Comparison of ENCODE assay signal across 17 mouse cellular contexts in genomic region chr2:37849357-37849756, GRCm38 (mm10).
A peak's percentile ranks its signal among the peaks of the same experiment; 100 is the strongest.
DNase-seq lines count a peak whose midpoint lies in the region; ATAC-seq and TF ChIP-seq lines count a peak whose summit lies in the region.
"Had no signal": no experiment of that assay in that cellular context is flagged by ENCODE, and none has a peak within 500 bp of the region (broad histone marks: within the 10 kb centered on the region; RNA-seq: fewer than 3 reads in every experiment).

No protein-coding gene starts in this region.

- no peaks in the 10 kb centered on the region for H3K27me3 ChIP-seq in forebrain, postnatal 0 days (ENCODE audit: insufficient read depth, low read length)
- no peaks in the 10 kb centered on the region for H3K27me3 ChIP-seq in forebrain, embryonic 12.5 days
- H3K27me3 ChIP-seq in liver, postnatal 0 days (ENCODE audit: insufficient read depth, low read length) = no peaks in the 10 kb centered on the region
- H3K27me3 ChIP-seq: embryonic facial prominence, embryonic 15.5 days; forebrain, embryonic 13.5 days; hindbrain, embryonic 13.5 days; limb, embryonic 12.5 days; neural tube, embryonic 12.5 days had no signal

- TF ChIP-seq CTCF in forebrain, postnatal 0 days (IDR thresholded peaks at IDR 0.05; ENCODE audit: low read depth) = peak; percentile 12; the same call in 1 of the 2 replicates
- peak; percentile 34 for TF ChIP-seq CTCF in liver, postnatal 0 days (IDR thresholded peaks at IDR 0.05; ENCODE audit: low read depth)

- 79% methylated on average over 3 of the region's 3 CpGs for WGBS in forebrain, postnatal 0 days
- WGBS in forebrain, embryonic 12.5 days = 83% methylated on average over 3 of the region's 3 CpGs
- WGBS in liver, postnatal 0 days (ENCODE audit: insufficient replicate concordance) = 81% methylated on average over 3 of the region's 3 CpGs

- no peaks in the 10 kb centered on the region for H3K9me3 ChIP-seq in forebrain, postnatal 0 days (ENCODE audit: low read length)
- no peaks in the 10 kb centered on the region for H3K9me3 ChIP-seq in forebrain, embryonic 12.5 days
- no peaks in the 10 kb centered on the region for H3K9me3 ChIP-seq in liver, postnatal 0 days (ENCODE audit: low read length)
- H3K9me3 ChIP-seq: embryonic facial prominence, embryonic 15.5 days; forebrain, embryonic 13.5 days; hindbrain, embryonic 13.5 days; limb, embryonic 12.5 days; neural tube, embryonic 12.5 days had no signal

- H3K36me3 ChIP-seq in forebrain, postnatal 0 days (ENCODE audit: insufficient read depth) = no peaks in the 10 kb centered on the region
- H3K36me3 ChIP-seq in forebrain, embryonic 12.5 days (replicated peaks) = no peaks in the 10 kb centered on the region
- 0 out of 2 replicates have a peak, but pooled peaks cover 4% of the 10 kb centered on the region for H3K36me3 ChIP-seq in liver, postnatal 0 days (replicated peaks; ENCODE audit: insufficient read depth, low read length)
- H3K36me3 ChIP-seq: hindbrain, embryonic 13.5 days; neural tube, embryonic 12.5 days had no signal

- H3K27ac ChIP-seq in forebrain, postnatal 0 days (ENCODE audit: low read depth, low read length) = no peak overlapping the region
- H3K27ac ChIP-seq in forebrain, embryonic 12.5 days = no peak overlapping the region
- no peak overlapping the region for H3K27ac ChIP-seq in liver, postnatal 0 days (ENCODE audit: low read depth)
- H3K27ac ChIP-seq: embryonic facial prominence, embryonic 15.5 days; forebrain, embryonic 13.5 days; hindbrain, embryonic 13.5 days; limb, embryonic 12.5 days; neural tube, embryonic 12.5 days had no signal

- ATAC-seq in forebrain, postnatal 0 days = no peak
- ATAC-seq in forebrain, embryonic 12.5 days (ENCODE audit: low FRiP score) = no peak
- no peak for ATAC-seq in liver, postnatal 0 days
- peak; percentile 60 for ATAC-seq in megakaryocyte progenitor cell, adult 5-6 weeks (replicated peaks; ENCODE audit: poor library complexity)
- ATAC-seq: forebrain, embryonic 13.5 days had no signal

- no peak for TF ChIP-seq EP300 in liver, postnatal 0 days (IDR thresholded peaks at IDR 0.05; ENCODE audit: low read depth)

- H3K9ac ChIP-seq in forebrain, postnatal 0 days = no peak overlapping the region
- no peak overlapping the region for H3K9ac ChIP-seq in forebrain, embryonic 12.5 days
- H3K9ac ChIP-seq in liver, postnatal 0 days (replicated peaks) = no peak overlapping the region
- H3K9ac ChIP-seq: embryonic facial prominence, embryonic 15.5 days; forebrain, embryonic 13.5 days; hindbrain, embryonic 13.5 days; limb, embryonic 12.5 days; neural tube, embryonic 12.5 days had no signal

- no peaks in the 10 kb centered on the region for H3K4me1 ChIP-seq in forebrain, postnatal 0 days (ENCODE audit: insufficient read depth)
- peaks cover 3% of the 10 kb centered on the region for H3K4me1 ChIP-seq in forebrain, embryonic 12.5 days
- H3K4me1 ChIP-seq in liver, postnatal 0 days (ENCODE audit: insufficient read depth) = no peaks in the 10 kb centered on the region
- H3K4me1 ChIP-seq: embryonic facial prominence, embryonic 15.5 days; neural tube, embryonic 12.5 days had no signal

- no peak overlapping the region for H3K4me3 ChIP-seq in forebrain, postnatal 0 days (ENCODE audit: low read depth, low read length)
- no peak overlapping the region for H3K4me3 ChIP-seq in forebrain, embryonic 12.5 days (replicated peaks)
- no peak overlapping the region for H3K4me3 ChIP-seq in liver, postnatal 0 days (ENCODE audit: low read depth, low read length)
- H3K4me3 ChIP-seq: embryonic facial prominence, embryonic 15.5 days; forebrain, embryonic 13.5 days; hindbrain, embryonic 13.5 days; limb, embryonic 12.5 days; neural tube, embryonic 12.5 days had no signal

- no peak for DNase-seq in forebrain, postnatal 0 days
- no peak for DNase-seq in liver, postnatal 0 days
- DNase-seq in liver = no peak
- DNase-seq in MEL-GATA-1-ER (ENCODE audit: extremely low read depth, low read depth) = peak; percentile 5
- DNase-seq in thymus, adult 18-20 months = no peak
- DNase-seq in T-cell, adult 2 months (ENCODE audit: low spot score) = no peak
- DNase-seq: cerebellum, adult 11-12 months; kidney, adult 8-10 months; lung, adult 18-20 months; thymus, postnatal 36 days had no signal

- no peak overlapping the region for H3K4me2 ChIP-seq in forebrain, postnatal 0 days (ENCODE audit: low read depth)
- H3K4me2 ChIP-seq in forebrain, embryonic 12.5 days = no peak overlapping the region
- H3K4me2 ChIP-seq in liver, postnatal 0 days (ENCODE audit: low read depth, low read length) = no peak overlapping the region
- H3K4me2 ChIP-seq: embryonic facial prominence, embryonic 15.5 days; forebrain, embryonic 13.5 days; hindbrain, embryonic 13.5 days; limb, embryonic 12.5 days; neural tube, embryonic 12.5 days had no signal
